Mouse (Mus musculus) megakaryocyte, embryonic 14.5 days (primary cell): ENCODE results near the gene Myo1b. TPM values are rescaled to one million over a fixed set of nuclear protein-coding genes. Genes with fewer than 3 reads are reported as not detected.

Source experiments
- H3K27me3 ChIP-seq: replicated peaks from 2 replicates; pipeline ENCODE3; 2012; ENCODE audit warnings: inconsistent platforms
- H3K36me3 ChIP-seq: replicated peaks from 2 replicates; pipeline ENCODE3; 2012; ENCODE audit warnings: low read length, inconsistent platforms, mixed read lengths
- H3K4me1 ChIP-seq: 2 replicates; pipeline ENCODE4 v1.6.1; 2012; ENCODE audit warnings: inconsistent platforms
- H3K4me3 ChIP-seq: replicated peaks from 2 replicates; pipeline ENCODE3; 2012; ENCODE audit warnings: moderate library complexity, mild to moderate bottlenecking, inconsistent platforms
- H3K9me3 ChIP-seq: 2 replicates; pipeline ENCODE4 v1.6.1; 2012; ENCODE audit warnings: inconsistent platforms
- FLI1 ChIP-seq: IDR thresholded peaks from 2 replicates; pipeline ENCODE4 v1.6.1; 2012; ENCODE audit warnings: low read length, inconsistent platforms, mixed read lengths
- GATA1 ChIP-seq: IDR thresholded peaks from 3 replicates; pipeline ENCODE4 v1.6.1; 2012; ENCODE audit warnings: mixed read lengths, low read length, inconsistent platforms, borderline replicate concordance
- polyA plus RNA-seq: library from polyadenylated mRNA; stranded (reverse); fragments of >175 nt; gene quantifications from 2 replicates; pipeline ENCODE4 v1.2.3, GENCODE M21; 2012; ENCODE audit warnings: low replicate concordance; ENCODE audit not compliant: insufficient read depth

The Myo1b gene
- polyA plus RNA-seq, 1 experiment, result 0.43 TPM

GRCm38 (mm10) chr1:51829353-51829752, 86.5 kb downstream of the Myo1b start:
- Histone ChIP-seq H3K4me1 (no peaks in the 10 kb centered on the region), H3K27me3 (no peaks in the 10 kb centered on the region), H3K36me3 (no peaks in the 10 kb centered on the region), H3K4me3 (no peak overlapping the region), H3K9me3 (no peaks in the 10 kb centered on the region)
- TF ChIP-seq GATA1, result no peak
- no peak for TF ChIP-seq FLI1

GRCm38 (mm10) chr1:51822531-51822930, 93.3 kb downstream of the Myo1b start:
- Histone ChIP-seq H3K9me3 (no peaks in the 10 kb centered on the region), H3K4me1 (no peaks in the 10 kb centered on the region), H3K27me3 (no peaks in the 10 kb centered on the region), H3K36me3 (no peaks in the 10 kb centered on the region), H3K4me3 (no peak overlapping the region)
- TF ChIP-seq FLI1 (no peak), GATA1 (no peak)

GRCm38 (mm10) chr1:51821701-51822495, 94.0 kb downstream of the Myo1b start:
- TF ChIP-seq FLI1, result no peak
- no peaks in the 10 kb centered on the region for H3K4me1 ChIP-seq
- no peaks in the 10 kb centered on the region for H3K9me3 ChIP-seq
- no peaks in the 10 kb centered on the region for H3K36me3 ChIP-seq
- no peaks in the 10 kb centered on the region for H3K27me3 ChIP-seq
- no peak overlapping the region for H3K4me3 ChIP-seq

- H3K36me3 ChIP-seq, result no peaks in the 10 kb centered on the region
These were observed 95.4 kb downstream of the Myo1b start for GRCm38 (mm10) chr1:51820520-51820919.

GRCm38 (mm10) chr1:51820013-51820441, 95.8 kb downstream of the Myo1b start:
- Histone ChIP-seq H3K4me3 (no peak overlapping the region), H3K9me3 (no peaks in the 10 kb centered on the region), H3K4me1 (no peaks in the 10 kb centered on the region), H3K27me3 (no peaks in the 10 kb centered on the region), H3K36me3 (no peaks in the 10 kb centered on the region)
- no peak for TF ChIP-seq FLI1

More at GRCm38 (mm10) chr1:51820520-51820919, 95.4 kb downstream of the Myo1b start:
- Histone ChIP-seq H3K4me3 (no peak overlapping the region), H3K4me1 (no peaks in the 10 kb centered on the region), H3K27me3 (no peaks in the 10 kb centered on the region), H3K9me3 (no peaks in the 10 kb centered on the region)
- TF ChIP-seq FLI1, result no peak
- TF ChIP-seq GATA1, result no peak

DNA sequence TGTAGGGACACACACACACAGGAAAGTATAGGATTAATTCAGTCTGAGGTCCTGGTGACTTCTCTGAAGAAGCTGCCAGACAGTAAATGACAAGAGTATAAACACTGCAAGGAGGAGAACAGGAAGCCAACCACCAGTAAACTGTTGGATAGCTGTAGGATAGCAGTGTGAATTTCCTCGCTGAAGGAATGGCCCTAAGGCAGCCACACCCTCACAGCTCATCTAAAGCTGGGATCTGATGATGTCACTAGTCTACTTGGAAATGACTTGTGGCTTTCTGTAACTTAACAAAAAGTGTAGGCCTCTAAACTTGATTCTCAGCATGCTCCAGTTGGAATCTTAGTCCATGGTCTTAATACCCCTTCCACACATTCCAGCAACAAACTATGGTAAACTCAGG, 100.2 kb downstream of the Myo1b start:
- Histone ChIP-seq H3K9me3 (no peaks in the 10 kb centered on the region), H3K4me3 (no peak overlapping the region), H3K27me3 (no peaks in the 10 kb centered on the region), H3K36me3 (no peaks in the 10 kb centered on the region), H3K4me1 (no peaks in the 10 kb centered on the region)
- TF ChIP-seq FLI1 (no peak), GATA1 (no peak)

DNA sequence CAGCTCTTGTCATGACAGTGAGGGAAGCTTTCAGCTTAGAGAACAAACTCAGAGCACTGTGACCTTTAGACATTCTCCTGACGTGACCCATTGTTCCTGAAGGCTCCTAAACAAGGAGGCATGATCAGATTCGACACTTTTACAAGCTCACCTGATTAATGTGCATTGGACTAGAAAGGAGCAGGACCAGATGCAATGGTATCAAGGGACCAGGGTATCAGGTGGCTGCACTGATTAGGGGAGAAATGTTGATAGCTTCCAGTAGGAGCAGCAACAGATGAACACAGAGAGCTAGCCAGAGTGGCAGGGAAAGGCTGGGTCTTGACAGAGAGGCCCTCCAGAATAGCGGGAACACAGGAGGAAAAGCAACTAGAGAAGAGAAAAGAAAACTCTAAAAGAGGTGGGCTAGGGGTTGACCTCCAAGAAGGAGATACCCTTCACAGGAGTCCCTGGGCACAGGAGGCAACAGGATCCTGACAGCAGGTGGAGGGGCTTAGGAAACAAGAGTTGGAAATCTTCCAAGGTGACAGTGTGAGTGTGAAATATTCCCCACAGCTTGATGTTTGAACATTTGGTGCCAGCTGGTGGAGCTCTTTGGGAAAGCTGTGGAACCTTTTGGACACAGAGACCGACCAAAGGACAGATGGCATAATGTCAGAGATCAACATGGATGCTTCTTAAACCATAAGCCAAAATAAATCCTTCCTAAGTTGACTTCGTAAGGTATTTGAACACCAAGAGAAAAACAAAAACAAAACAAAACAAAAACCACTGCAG, 100.8 kb downstream of the Myo1b start:
- TF ChIP-seq GATA1, result no peak
- no peak for TF ChIP-seq FLI1
- H3K4me1 ChIP-seq, result no peaks in the 10 kb centered on the region
- no peak overlapping the region for H3K4me3 ChIP-seq
- no peaks in the 10 kb centered on the region for H3K9me3 ChIP-seq
- no peaks in the 10 kb centered on the region for H3K27me3 ChIP-seq
- no peaks in the 10 kb centered on the region for H3K36me3 ChIP-seq

DNA sequence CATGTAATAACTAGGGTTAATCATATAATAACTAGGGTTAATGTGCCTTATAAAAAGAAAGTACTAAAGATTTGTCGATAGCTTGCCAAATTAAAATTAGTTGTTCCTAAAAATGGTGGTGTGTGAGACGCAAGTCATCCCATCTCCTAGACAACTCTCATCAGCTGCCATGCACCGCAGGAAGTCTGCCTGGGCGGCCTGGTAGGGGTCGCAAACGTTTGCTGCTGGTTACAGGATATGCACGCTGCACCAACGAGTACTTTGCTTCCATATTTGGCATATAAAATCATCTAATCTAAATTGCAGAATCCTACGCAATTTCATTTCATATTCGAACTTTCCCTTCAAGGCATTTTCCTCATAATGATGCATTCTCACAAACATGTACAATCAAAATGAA, 107.0 kb downstream of the Myo1b start:
- no peak overlapping the region for H3K4me3 ChIP-seq
- H3K9me3 ChIP-seq, result no peaks in the 10 kb centered on the region
- H3K36me3 ChIP-seq, result no peaks in the 10 kb centered on the region
- 0 out of 2 replicates have a peak, but pooled peaks cover 3% of the 10 kb centered on the region for H3K4me1 ChIP-seq
- no peak for TF ChIP-seq GATA1
- TF ChIP-seq FLI1, result no peak
- H3K27me3 ChIP-seq, result no peaks in the 10 kb centered on the region

DNA sequence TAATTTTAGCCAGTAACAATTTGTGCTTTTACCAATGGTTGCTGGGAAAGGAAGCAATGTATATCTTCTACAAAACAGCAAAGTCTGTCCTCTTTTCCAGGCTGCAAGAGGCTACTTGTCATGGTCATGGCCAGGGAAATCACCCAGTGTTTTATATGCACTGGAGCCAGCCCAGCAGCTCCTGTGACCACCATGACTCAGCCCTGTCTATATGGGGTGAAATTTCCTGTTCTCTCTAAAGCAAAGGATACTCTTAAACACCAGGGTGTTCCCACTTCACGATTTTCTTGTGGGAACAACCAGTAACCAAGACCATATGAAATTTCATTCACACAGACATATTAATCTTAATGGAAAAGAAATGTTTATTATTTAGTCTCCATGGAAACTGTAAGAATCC, 107.6 kb downstream of the Myo1b start:
- Histone ChIP-seq H3K4me1 (0 out of 2 replicates have a peak, but pooled peaks cover 3% of the 10 kb centered on the region), H3K36me3 (no peaks in the 10 kb centered on the region), H3K9me3 (no peaks in the 10 kb centered on the region), H3K27me3 (no peaks in the 10 kb centered on the region), H3K4me3 (no peak overlapping the region)
- TF ChIP-seq FLI1 (no peak), GATA1 (no peak)

DNA sequence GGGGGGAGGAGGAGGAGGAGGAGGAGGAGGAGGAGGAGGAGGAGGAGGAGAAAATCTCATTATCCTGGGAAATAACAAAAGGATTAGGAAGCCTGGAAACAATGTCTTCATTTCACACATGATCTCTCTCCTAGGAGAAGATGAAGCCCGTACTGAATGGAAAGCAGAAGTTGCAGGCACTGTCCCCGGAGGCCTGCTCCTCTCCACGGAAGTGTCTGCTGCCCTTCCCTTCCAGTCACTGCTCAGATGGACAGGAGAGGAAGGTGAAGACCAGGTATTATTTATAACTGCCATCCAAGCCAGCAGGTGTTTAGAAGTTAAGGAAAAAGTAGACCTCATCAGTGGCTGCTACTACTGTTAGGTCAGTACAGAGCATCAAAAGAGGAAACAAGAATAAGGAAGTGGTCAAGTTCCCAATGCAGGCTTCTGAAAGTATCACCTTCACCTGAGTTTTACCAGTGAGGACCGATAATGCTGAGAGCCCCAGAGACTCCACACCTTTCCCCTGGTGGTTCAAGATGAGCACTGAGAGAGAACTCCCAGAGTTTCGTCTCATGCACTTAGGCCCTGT, 110.7 kb downstream of the Myo1b start:
- Histone ChIP-seq H3K4me1 (0 out of 2 replicates have a peak, but pooled peaks cover 3% of the 10 kb centered on the region), H3K36me3 (no peaks in the 10 kb centered on the region), H3K4me3 (no peak overlapping the region), H3K9me3 (no peaks in the 10 kb centered on the region), H3K27me3 (no peaks in the 10 kb centered on the region)
- TF ChIP-seq FLI1, result no peak
- TF ChIP-seq GATA1, result no peak
